Mouse (Mus musculus) frontal cortex, postnatal 25 days (tissue): ENCODE data around the gene Serpinf1.
"Not testable (repeated sequence)": the region's sequence is repeated elsewhere in the genome, so short reads cannot be mapped to it uniquely, and the experiment has no call there.

Experiments
- DNase-seq, 2 experiments: peaks; one replicate each; pipeline ENCODE4 v3.0.0; 2022; ENCODE audit warnings: low spot score in 2 of 2

Serpinf1 gene

GRCm38 (mm10) chr11:75455971-75456370, 33.5 kb upstream of the Serpinf1 start:
- not testable (repeated sequence) for DNase-seq

- DNase-seq = no peak
These were observed 32.7 kb upstream of the Serpinf1 start for GRCm38 (mm10) chr11:75455041-75455736.

- DNase-seq = peak; percentile 68 to 71
These were observed 31.8 kb upstream of the Serpinf1 start, which contains the start of gene Wdr81 for GRCm38 (mm10) chr11:75453991-75454930. Gene Wdr81, minus strand, starts transcription at chr11:75454717.

GRCm38 (mm10) chr11:75452812-75453557, 30.5 kb upstream of the Serpinf1 start:
- DNase-seq = no peak

GRCm38 (mm10) chr11:75452081-75452480, 29.6 kb upstream of the Serpinf1 start:
- DNase-seq = no peak

- DNase-seq = no peak
These were observed 28.4 kb upstream of the Serpinf1 start for GRCm38 (mm10) chr11:75450936-75451335.

- DNase-seq = no peak
These were observed 27.9 kb upstream of the Serpinf1 start for GRCm38 (mm10) chr11:75450304-75450908.

- no peak for DNase-seq
These were observed 27.2 kb upstream of the Serpinf1 start for GRCm38 (mm10) chr11:75449695-75450094.

- no peak for DNase-seq
These were observed 26.1 kb upstream of the Serpinf1 start for GRCm38 (mm10) chr11:75448575-75448974.

GRCm38 (mm10) chr11:75443711-75444110, 21.2 kb upstream of the Serpinf1 start:
- DNase-seq = no peak

GRCm38 (mm10) chr11:75441601-75442000, 19.1 kb upstream of the Serpinf1 start:
- DNase-seq = no peak

DNA sequence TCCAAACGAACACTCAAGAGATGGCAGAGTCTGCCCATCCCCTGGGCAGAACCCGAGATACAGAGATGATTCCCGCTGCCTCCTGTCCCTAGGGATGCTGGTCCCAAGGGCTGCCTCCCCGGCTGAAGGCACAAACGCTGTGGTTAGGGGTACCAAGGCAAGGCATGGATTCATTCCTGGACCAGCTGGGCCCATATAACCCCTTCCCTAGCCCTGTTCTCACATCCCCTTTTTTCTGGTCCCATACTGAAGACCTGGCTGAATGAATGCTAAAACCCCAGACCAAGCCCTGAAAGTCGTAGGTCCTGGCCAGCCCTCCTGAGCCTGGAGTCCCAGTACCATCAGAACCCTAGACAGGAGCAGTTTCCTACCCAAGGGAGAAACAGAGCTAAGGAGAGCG, 18.5 kb upstream of the Serpinf1 start:
- no peak for DNase-seq

DNA sequence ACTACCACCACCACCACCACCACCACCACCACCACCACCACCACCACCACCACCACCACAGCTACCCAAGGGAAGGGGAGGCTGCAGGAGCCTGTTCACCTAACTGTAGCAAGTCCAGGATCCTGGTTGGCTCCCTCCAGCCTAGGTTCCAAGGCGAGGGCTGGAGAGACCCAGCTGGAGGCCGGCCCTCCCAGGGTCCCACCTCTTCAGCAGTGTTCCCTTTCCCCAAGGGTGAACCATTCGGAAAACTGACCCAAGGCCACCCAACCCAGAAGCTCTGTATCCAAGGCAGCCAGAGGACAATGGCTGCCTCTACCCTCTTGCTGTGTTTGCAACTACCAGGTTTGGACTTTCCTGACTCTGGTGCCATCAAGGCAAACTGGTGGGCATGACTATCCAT, 17.4 kb upstream of the Serpinf1 start:
- DNase-seq = no peak

GRCm38 (mm10) chr11:75439363-75439762, 16.9 kb upstream of the Serpinf1 start, which contains the start of gene Serpinf2:
Gene Serpinf2, minus strand, starts transcription at chr11:75439591.
- DNase-seq = no peak

DNA sequence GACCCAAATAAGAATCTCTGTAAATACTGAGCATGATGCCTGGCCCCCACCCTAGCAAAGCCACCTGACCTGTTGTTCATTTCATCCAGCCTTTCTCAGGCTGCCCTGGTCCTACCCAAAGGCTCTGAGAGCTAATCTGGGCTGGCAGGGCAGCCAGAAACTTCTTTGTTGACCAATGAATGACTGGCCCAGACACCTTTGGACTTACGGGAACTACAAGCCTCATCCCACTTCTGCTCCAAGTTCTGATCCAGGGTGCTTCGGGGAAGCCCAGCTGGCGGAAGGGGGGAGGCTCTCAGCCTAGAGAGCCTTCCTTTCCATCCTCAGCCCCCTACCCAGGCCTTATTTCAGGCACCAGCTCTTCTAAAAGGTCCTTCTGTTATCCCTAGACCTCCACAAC, 16.3 kb upstream of the Serpinf1 start:
- DNase-seq = no peak

DNA sequence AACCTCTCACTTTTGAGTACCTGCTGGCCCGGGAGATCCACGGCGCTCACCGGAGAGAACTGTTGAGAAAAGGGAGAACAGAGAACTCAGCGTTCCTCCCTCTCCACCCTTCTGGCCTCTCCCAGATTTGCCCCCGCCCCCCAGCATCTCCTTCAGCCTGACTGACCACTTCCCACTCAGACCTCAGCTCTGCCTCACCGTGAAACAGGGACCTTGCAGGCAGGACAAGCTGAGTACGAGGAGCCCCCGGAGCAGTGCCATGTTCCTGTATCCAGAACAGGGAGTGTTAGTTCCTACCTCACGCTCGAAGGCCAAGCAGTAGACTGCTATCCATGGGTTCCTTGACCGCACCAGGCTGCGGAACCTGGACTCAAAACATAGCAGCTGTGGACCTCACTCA, 15.7 kb upstream of the Serpinf1 start:
- DNase-seq = no peak

- no peak for DNase-seq
These were observed 11.6 kb upstream of the Serpinf1 start for GRCm38 (mm10) chr11:75434138-75434537.

- peak; percentile 46 to 63 for DNase-seq
These were observed 8.8 kb upstream of the Serpinf1 start for GRCm38 (mm10) chr11:75431307-75431706.

- DNase-seq = no peak
These were observed 6.7 kb upstream of the Serpinf1 start for GRCm38 (mm10) chr11:75429019-75429705.

DNA sequence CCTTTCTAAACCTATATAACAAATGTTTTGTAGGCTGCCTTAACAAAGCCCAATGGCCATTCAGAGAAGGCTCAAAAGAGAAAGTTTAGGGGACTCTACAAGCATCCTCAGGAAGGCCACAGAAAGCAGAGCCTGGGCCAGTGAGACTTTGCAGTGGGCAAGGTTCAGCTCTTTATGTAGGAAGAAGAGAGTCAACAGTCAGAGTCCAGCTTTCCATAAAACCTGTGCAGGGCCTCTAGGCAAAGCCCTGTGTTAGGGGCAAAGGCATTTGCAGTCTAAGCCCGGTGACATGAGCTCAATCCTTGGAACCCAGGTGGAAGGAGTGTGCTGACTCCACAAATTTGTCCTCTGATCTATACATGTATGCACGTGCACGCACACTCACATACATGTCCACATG, 2.0 kb upstream of the Serpinf1 start:
- DNase-seq = no peak

GRCm38 (mm10) chr11:75424033-75424432, 1.5 kb upstream of the Serpinf1 start:
- no peak for DNase-seq
